Mouse (Mus musculus) MEL (cell line): Measurements from ENCODE around the gene Pde3a.

Experiments
- EP300 ChIP-seq, 2 experiments: IDR thresholded peaks; 2 replicates each; pipeline ENCODE4 v1.6.1; 2011; ENCODE audit warnings: improper control_type of control experiment in 2 of 2, low read length in 2 of 2, low read depth in 1 of 2, mild to moderate bottlenecking in 1 of 2
- MAX ChIP-seq: IDR thresholded peaks from 2 replicates; pipeline ENCODE4 v1.6.1; 2011; ENCODE audit warnings: low read length, improper control_type of control experiment

GRCm38 (mm10) chr6:141331464-141331863, 82.4 kb downstream of the Pde3a start:
- no peak for TF ChIP-seq EP300 (IDR thresholded peaks at IDR 0.05; ENCODE audit: low read depth in 1 of 2, low read length in 2 of 2)
- TF ChIP-seq MAX = no peak
